Mouse (Mus musculus) effector memory CD4-positive, alpha-beta T cell, adult 7 months (primary cell): ENCODE data around the gene Qdpr. TPM values are rescaled to one million over a fixed set of nuclear protein-coding genes. Genes with fewer than 3 reads are reported as not detected.

Experiments used
- polyA plus RNA-seq: library from polyadenylated mRNA; unstranded; fragments of 100-300 nt; shearing (Covaris generic); gene quantifications from one replicate; pipeline ENCODE4 v1.2.1, GENCODE M21; 2017

The Qdpr gene
- polyA plus RNA-seq, result 62.7 TPM

GRCm38 (mm10) chr5:45449831-45450716 is at the start of gene Qdpr:
Gene Qdpr (minus strand): TSS chr5:45450236.

GRCm38 (mm10) chr5:45493191-45494092 is 43.4 kb upstream of the Qdpr start, which contains the start of gene Lap3:
Gene Lap3 (plus strand): TSS chr5:45493374.

GRCm38 (mm10) chr5:45453451-45453850 is 3.4 kb upstream of the Qdpr start, which contains the start of gene Clrn2:
Gene Clrn2 (plus strand): TSS chr5:45453751.

Other genes with a start within 250 kb of the Qdpr start
- gene Clrn2, start 3.5 kb upstream of the Qdpr start, polyA plus RNA-seq, result not detected
- 22.2 TPM for gene Lap3, start 43.1 kb upstream of the Qdpr start, polyA plus RNA-seq
- gene Med28, start 70.0 kb upstream of the Qdpr start, polyA plus RNA-seq, result 218 TPM
- gene Fam184b, start 189.4 kb upstream of the Qdpr start, polyA plus RNA-seq, result not detected
- 0.49 TPM for gene Ncapg, start 219.7 kb upstream of the Qdpr start, polyA plus RNA-seq